ENCODE assay signal across 29 mouse cellular contexts in the genomic region with DNA sequence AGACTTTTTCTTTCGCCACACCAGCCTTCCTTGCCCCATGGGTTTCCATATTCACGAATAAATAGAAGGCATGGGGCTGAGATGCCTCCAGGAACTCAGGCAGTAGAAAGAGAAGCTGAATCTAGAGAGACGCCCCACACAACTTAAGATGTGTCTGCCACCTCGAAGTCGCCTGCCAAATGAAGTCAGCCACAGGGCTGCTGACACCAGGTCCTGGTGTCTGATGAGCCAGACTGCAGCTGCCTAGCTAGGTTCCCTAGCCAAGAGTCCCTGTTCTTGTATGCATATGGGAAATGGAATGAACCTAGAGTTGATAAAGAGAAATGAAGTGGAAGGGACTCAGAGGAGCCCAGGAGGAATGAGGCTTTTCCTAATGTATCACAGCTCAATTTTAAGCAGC. TPM values are rescaled to one million over a fixed set of nuclear protein-coding genes. Genes with fewer than 3 reads are reported as not detected.
DNase-seq lines count a peak whose midpoint lies in the region; ATAC-seq and TF ChIP-seq lines count a peak whose summit lies in the region.
"Had no signal": no experiment of that assay in that cellular context is flagged by ENCODE, and none has a peak within 500 bp of the region (broad histone marks: within the 10 kb centered on the region; RNA-seq: fewer than 3 reads in every experiment).

No protein-coding gene starts in this region.

- no peak for DNase-seq in frontal cortex, postnatal 25 days (ENCODE audit: low spot score in 2 of 2)
- peak; percentile 52 for DNase-seq in midbrain, postnatal 0 days (ENCODE audit: low spot score)
- DNase-seq in right cerebral cortex, postnatal 14 days = no peak
- no peak for DNase-seq in kidney, postnatal 14 days
- DNase-seq: adrenal gland, adult 8-10 months; cerebellum, adult 9-10 months; lung, embryonic 14.5 days; lung, postnatal 36 days; thymus, postnatal 25 days had no signal

- H3K36me3 ChIP-seq in midbrain, postnatal 0 days (ENCODE audit: insufficient read depth, low read length) = no peaks in the 10 kb centered on the region
- H3K36me3 ChIP-seq in midbrain, embryonic 13.5 days = no peaks in the 10 kb centered on the region
- no peaks in the 10 kb centered on the region for H3K36me3 ChIP-seq in limb, embryonic 15.5 days
- no peaks in the 10 kb centered on the region for H3K36me3 ChIP-seq in neural tube, embryonic 15.5 days
- H3K36me3 ChIP-seq: embryonic facial prominence, embryonic 10.5 days; midbrain, embryonic 15.5 days; stomach, embryonic 15.5 days had no signal

- H3K27me3 ChIP-seq in midbrain, postnatal 0 days (ENCODE audit: insufficient read depth, low read length) = no peaks in the 10 kb centered on the region
- H3K27me3 ChIP-seq in midbrain, embryonic 13.5 days = no peaks in the 10 kb centered on the region
- H3K27me3 ChIP-seq in limb, embryonic 15.5 days = no peaks in the 10 kb centered on the region
- no peaks in the 10 kb centered on the region for H3K27me3 ChIP-seq in neural tube, embryonic 15.5 days (replicated peaks)
- H3K27me3 ChIP-seq: midbrain, embryonic 15.5 days; stomach, embryonic 15.5 days had no signal

- H3K27ac ChIP-seq in midbrain, postnatal 0 days (ENCODE audit: low read depth, low read length) = no peak overlapping the region
- H3K27ac ChIP-seq in midbrain, embryonic 13.5 days = no peak overlapping the region
- H3K27ac ChIP-seq in limb, embryonic 15.5 days = peak overlapping the region; percentile 33; the same call in 1 of the 2 replicates
- 0 out of 2 replicates have a peak overlapping the region, but pooled peaks have one; percentile 51 for H3K27ac ChIP-seq in neural tube, embryonic 15.5 days (replicated peaks)
- H3K27ac ChIP-seq: embryonic facial prominence, embryonic 10.5 days; liver, embryonic 14.5 days; midbrain, embryonic 15.5 days; stomach, embryonic 15.5 days had no signal

- 0 out of 2 replicates have a peak, but pooled peaks have one; percentile 7 for ATAC-seq in frontal cortex, adult (ENCODE audit: low TSS enrichment)
- ATAC-seq in midbrain, postnatal 0 days (ENCODE audit: low FRiP score) = no peak
- ATAC-seq in midbrain, embryonic 13.5 days = no peak
- no peak for ATAC-seq in limb, embryonic 15.5 days (ENCODE audit: insufficient number of reproducible peaks, low FRiP score, low TSS enrichment, low read depth)
- no peak for ATAC-seq in neural tube, embryonic 15.5 days (ENCODE audit: low FRiP score)
- ATAC-seq: activated CD4-positive, CD25-positive, alpha-beta regulatory T cell, adult 4 months; intestine, postnatal 0 days; midbrain, embryonic 15.5 days had no signal

- no peak overlapping the region for H3K4me3 ChIP-seq in midbrain, postnatal 0 days (ENCODE audit: low read depth, low read length)
- no peak overlapping the region for H3K4me3 ChIP-seq in midbrain, embryonic 13.5 days (replicated peaks)
- no peak overlapping the region for H3K4me3 ChIP-seq in limb, embryonic 15.5 days
- H3K4me3 ChIP-seq in neural tube, embryonic 15.5 days (replicated peaks) = no peak overlapping the region
- H3K4me3 ChIP-seq: embryonic facial prominence, embryonic 10.5 days; midbrain, embryonic 15.5 days; myocyte; stomach, embryonic 15.5 days had no signal

- TF ChIP-seq CTCF in midbrain, postnatal 0 days (IDR thresholded peaks at IDR 0.05) = no peak

- no peak overlapping the region for H3K9ac ChIP-seq in midbrain, postnatal 0 days (replicated peaks; ENCODE audit: low read length, poor library complexity, severe bottlenecking)
- H3K9ac ChIP-seq in midbrain, embryonic 13.5 days (replicated peaks) = no peak overlapping the region
- no peak overlapping the region for H3K9ac ChIP-seq in limb, embryonic 15.5 days
- H3K9ac ChIP-seq in neural tube, embryonic 15.5 days (replicated peaks) = no peak overlapping the region
- H3K9ac ChIP-seq: liver, embryonic 14.5 days; lung, embryonic 14.5 days; midbrain, embryonic 15.5 days; stomach, embryonic 15.5 days had no signal

- no peaks in the 10 kb centered on the region for H3K4me1 ChIP-seq in midbrain, postnatal 0 days (ENCODE audit: insufficient read depth, low read length)
- no peaks in the 10 kb centered on the region for H3K4me1 ChIP-seq in midbrain, embryonic 13.5 days (replicated peaks)
- peaks cover 22% of the 10 kb centered on the region for H3K4me1 ChIP-seq in limb, embryonic 15.5 days
- peaks cover 27% of the 10 kb centered on the region for H3K4me1 ChIP-seq in neural tube, embryonic 15.5 days
- H3K4me1 ChIP-seq: midbrain, embryonic 15.5 days; stomach, embryonic 15.5 days had no signal

- no peaks in the 10 kb centered on the region for H3K9me3 ChIP-seq in midbrain, postnatal 0 days (ENCODE audit: low read length)
- no peaks in the 10 kb centered on the region for H3K9me3 ChIP-seq in midbrain, embryonic 13.5 days
- no peaks in the 10 kb centered on the region for H3K9me3 ChIP-seq in limb, embryonic 15.5 days
- no peaks in the 10 kb centered on the region for H3K9me3 ChIP-seq in neural tube, embryonic 15.5 days (replicated peaks)
- H3K9me3 ChIP-seq: embryonic facial prominence, embryonic 10.5 days; midbrain, embryonic 15.5 days; stomach, embryonic 15.5 days had no signal

- no peak overlapping the region for H3K4me2 ChIP-seq in midbrain, postnatal 0 days (ENCODE audit: low read depth, low read length, poor library complexity, severe bottlenecking)
- no peak overlapping the region for H3K4me2 ChIP-seq in midbrain, embryonic 13.5 days (replicated peaks)
- H3K4me2 ChIP-seq in limb, embryonic 15.5 days = no peak overlapping the region
- no peak overlapping the region for H3K4me2 ChIP-seq in neural tube, embryonic 15.5 days
- H3K4me2 ChIP-seq: lung, embryonic 14.5 days; midbrain, embryonic 15.5 days; stomach, embryonic 15.5 days had no signal

- 73% methylated on average over 5 of the region's 5 CpGs for WGBS in midbrain, postnatal 0 days
- 79% methylated on average over 5 of the region's 5 CpGs for WGBS in midbrain, embryonic 13.5 days
- 36% methylated on average over 5 of the region's 5 CpGs for WGBS in limb, embryonic 15.5 days
- WGBS in neural tube, embryonic 15.5 days = 58% methylated on average over 5 of the region's 5 CpGs

RNA-seq across cellular contexts. Expression of a gene that starts 9.6 kb away (rescaled TPM):
- not detected in 2 replicates for total RNA-seq in midbrain, postnatal 0 days (2014; rRNA removed)
- not detected in 2 replicates for polyA plus RNA-seq in midbrain, postnatal 0 days (2015; fragmentation: Nextera tagmentation; extraction: Ambion mirVana)
- not detected in 2 replicates for polyA plus RNA-seq in midbrain, embryonic 13.5 days (2015; fragmentation: Nextera tagmentation; extraction: Ambion mirVana)
- polyA plus RNA-seq in limb, embryonic 15.5 days (2015; fragmentation: Nextera tagmentation; extraction: Ambion mirVana) = 0.16 TPM in 1 of 2 replicates, not detected in the other
- polyA plus RNA-seq in neural tube, embryonic 15.5 days (2015; fragmentation: Nextera tagmentation; extraction: Ambion mirVana) = not detected in 2 replicates
- total RNA-seq: adrenal gland, adult 8-10 months; gastrocnemius, adult 18-20 months; gastrocnemius, postnatal 4 days; heart, adult 8-10 months; heart, postnatal 25 days; layer of hippocampus, postnatal 14 days; megakaryocyte-erythroid progenitor cell, adult 5-6 weeks had no signal
- polyA plus RNA-seq: activated CD4-positive, CD25-positive, alpha-beta regulatory T cell, adult 4 months; cortical plate, adult 2 months; heart, embryonic 14.5 days; intestine, postnatal 0 days; kidney, embryonic 16.5 days; liver, embryonic 14.5 days; lung, embryonic 14.5 days; midbrain, embryonic 15.5 days; myocyte; stomach, embryonic 15.5 days had no signal

RNA-seq across cellular contexts. Expression of a gene that starts 27.5 kb away (rescaled TPM):
- 52.0 and 60.0 TPM in 2 replicates for total RNA-seq in midbrain, postnatal 0 days (2014; rRNA removed)
- polyA plus RNA-seq in midbrain, postnatal 0 days (2015; fragmentation: Nextera tagmentation; extraction: Ambion mirVana) = 17.5 and 22.2 TPM in 2 replicates
- polyA plus RNA-seq in midbrain, embryonic 13.5 days (2015; fragmentation: Nextera tagmentation; extraction: Ambion mirVana) = 6.0 and 13.4 TPM in 2 replicates
- 6.5 TPM in 2 replicates for polyA plus RNA-seq in limb, embryonic 15.5 days (2015; fragmentation: Nextera tagmentation; extraction: Ambion mirVana)
- 13.9 and 16.9 TPM in 2 replicates for polyA plus RNA-seq in neural tube, embryonic 15.5 days (2015; fragmentation: Nextera tagmentation; extraction: Ambion mirVana)
- total RNA-seq: megakaryocyte-erythroid progenitor cell, adult 5-6 weeks had no signal
- polyA plus RNA-seq: activated CD4-positive, CD25-positive, alpha-beta regulatory T cell, adult 4 months had no signal

RNA-seq across cellular contexts. Expression of a gene that starts 49.6 kb away (rescaled TPM):
- total RNA-seq in midbrain, postnatal 0 days (2014; rRNA removed) = 0.60 and 3.0 TPM in 2 replicates
- polyA plus RNA-seq in midbrain, postnatal 0 days (2015; fragmentation: Nextera tagmentation; extraction: Ambion mirVana) = 0.63 and 1.3 TPM in 2 replicates
- 0.49 and 1.2 TPM in 2 replicates for polyA plus RNA-seq in midbrain, embryonic 13.5 days (2015; fragmentation: Nextera tagmentation; extraction: Ambion mirVana)
- 10.4 and 10.5 TPM in 2 replicates for polyA plus RNA-seq in limb, embryonic 15.5 days (2015; fragmentation: Nextera tagmentation; extraction: Ambion mirVana)
- 0.09 TPM in 1 of 2 replicates, not detected in the other for polyA plus RNA-seq in neural tube, embryonic 15.5 days (2015; fragmentation: Nextera tagmentation; extraction: Ambion mirVana)
- total RNA-seq: adrenal gland, adult 8-10 months; gastrocnemius, adult 18-20 months; gastrocnemius, postnatal 4 days; heart, adult 8-10 months; heart, postnatal 25 days; megakaryocyte-erythroid progenitor cell, adult 5-6 weeks had no signal
- polyA plus RNA-seq: activated CD4-positive, CD25-positive, alpha-beta regulatory T cell, adult 4 months; heart, embryonic 14.5 days; intestine, postnatal 0 days; kidney, embryonic 16.5 days; liver, embryonic 14.5 days; lung, embryonic 14.5 days; myocyte; stomach, embryonic 15.5 days had no signal

Comparison
In these comparisons a context has a peak if more than half of its experiments do, and no peak if none do; other contexts are left out.
1. H3K27ac ChIP-seq: peak in limb, embryonic 15.5 days (single experiment) and neural tube, embryonic 15.5 days (single experiment); none in midbrain, postnatal 0 days (single experiment) and midbrain, embryonic 13.5 days (single experiment).